Mouse (Mus musculus) liver, embryonic 13.5 days (tissue): ENCODE measurements around the gene Cops3. TPM values are rescaled to one million over a fixed set of nuclear protein-coding genes. Genes with fewer than 3 reads are reported as not detected.

ENCODE experiments used
- ATAC-seq: fragments of 200-750 bp; cut with Nextera tagmentation; 2 replicates; pipeline ENCODE4 v1.8.0; 2017; ENCODE audit warnings: low read depth, mild to moderate bottlenecking, moderate number of reproducible peaks, moderate library complexity
- DNase-seq: peaks from one replicate; pipeline ENCODE4 v3.0.0; 2022
- H3K27ac ChIP-seq: fragments of 300-500 bp; sonication (generic); 2 replicates; pipeline ENCODE4 v1.5.1; 2015; ENCODE audit warnings: moderate library complexity, mild to moderate bottlenecking, inconsistent platforms
- H3K27me3 ChIP-seq: fragments of 300-500 bp; sonication (generic); 2 replicates; pipeline ENCODE4 v1.6.1; 2015; ENCODE audit warnings: mild to moderate bottlenecking, inconsistent platforms
- H3K36me3 ChIP-seq: fragments of 300-500 bp; sonication (generic); 2 replicates; pipeline ENCODE4 v1.6.1; 2015; ENCODE audit warnings: mild to moderate bottlenecking, inconsistent platforms
- H3K4me1 ChIP-seq: fragments of 300-500 bp; sonication (generic); replicated peaks from 2 replicates; pipeline ENCODE4 v1.6.1; 2015; ENCODE audit warnings: inconsistent platforms
- H3K4me2 ChIP-seq: fragments of 300-500 bp; sonication (generic); 2 replicates; pipeline ENCODE4 v1.6.1; 2015; ENCODE audit warnings: inconsistent platforms, mild to moderate bottlenecking, moderate library complexity
- H3K4me3 ChIP-seq: fragments of 300-500 bp; sonication (generic); replicated peaks from 2 replicates; pipeline ENCODE4 v1.5.1; 2015; ENCODE audit warnings: mild to moderate bottlenecking, inconsistent platforms
- H3K9ac ChIP-seq: fragments of 300-500 bp; sonication (generic); 2 replicates; pipeline ENCODE4 v1.6.1; 2015; ENCODE audit warnings: mild to moderate bottlenecking, inconsistent platforms
- H3K9me3 ChIP-seq: fragments of 300-500 bp; sonication (generic); replicated peaks from 2 replicates; pipeline ENCODE4 v1.6.1; 2016; ENCODE audit warnings: inconsistent platforms
- WGBS: fragments of 180-500 bp; shearing (Covaris S2); methylation state at CpG from one replicate; pipeline ENCODE4 v1.1.7; 2015; ENCODE audit not compliant: insufficient replicate concordance; 5-methylcytosine and 5-hydroxymethylcytosine counted together
- polyA plus RNA-seq: library from polyadenylated mRNA; unstranded; fragments of >200 nt; fragmentation: Nextera tagmentation; extraction: Ambion mirVana; gene quantifications from 2 replicates; pipeline ENCODE4 v1.2.1, GENCODE M21; 2015

Cops3 gene
- polyA plus RNA-seq, result 127 and 141 TPM in 2 replicates

GRCm38 (mm10) chr11:59839459-59840126, at the start of gene Cops3:
Cops3 (minus strand) TSS chr11:59839838.
- Histone ChIP-seq H3K9me3 (no peaks in the 10 kb centered on the region), H3K4me1 (peaks cover 36% of the 10 kb centered on the region), H3K9ac (peak within 1 kb of the TSS; percentile 94), H3K27me3 (no peaks in the 10 kb centered on the region), H3K4me2 (peak within 1 kb of the TSS; percentile 79), H3K27ac (peak within 1 kb of the TSS; percentile 96), H3K36me3 (peaks cover 30% of the 10 kb centered on the region), H3K4me3 (peak within 1 kb of the TSS; percentile 96)
- under 1% methylated on average over 43 of the region's 43 CpGs for WGBS
- DNase-seq (peak; percentile 92), ATAC-seq (peak; percentile 90)

DNA sequence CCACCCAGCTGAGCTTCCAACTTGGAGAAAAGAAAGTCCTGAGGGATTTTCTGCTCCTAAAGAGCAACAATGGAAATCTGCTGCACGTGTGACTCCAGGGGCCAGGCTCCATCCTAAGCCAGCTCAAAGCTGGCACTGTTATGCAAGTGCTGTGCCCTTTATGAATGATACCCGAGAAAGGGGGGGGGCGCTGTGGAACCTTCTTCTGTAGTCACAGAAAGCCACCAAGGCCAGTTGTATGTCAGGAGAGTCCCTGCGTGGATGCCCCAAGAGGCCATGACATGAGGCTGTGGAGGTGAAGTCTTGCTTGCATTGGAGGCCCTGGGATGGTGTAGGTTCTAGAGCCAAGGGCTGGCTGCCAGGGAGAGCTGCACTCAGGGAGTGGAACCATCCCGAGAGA, 48.5 kb upstream of the Cops3 start:
- Histone ChIP-seq H3K4me2 (no peak overlapping the region), H3K27me3 (no peaks in the 10 kb centered on the region), H3K9ac (no peak overlapping the region), H3K36me3 (no peaks in the 10 kb centered on the region), H3K27ac (no peak overlapping the region), H3K9me3 (no peaks in the 10 kb centered on the region; the same call in 1 of the 2 replicates), H3K4me1 (peaks cover 18% of the 10 kb centered on the region), H3K4me3 (no peak overlapping the region)
- WGBS, result 66% methylated on average over 5 of the region's 5 CpGs
- DNase-seq, result no peak
- ATAC-seq, result no peak

DNA sequence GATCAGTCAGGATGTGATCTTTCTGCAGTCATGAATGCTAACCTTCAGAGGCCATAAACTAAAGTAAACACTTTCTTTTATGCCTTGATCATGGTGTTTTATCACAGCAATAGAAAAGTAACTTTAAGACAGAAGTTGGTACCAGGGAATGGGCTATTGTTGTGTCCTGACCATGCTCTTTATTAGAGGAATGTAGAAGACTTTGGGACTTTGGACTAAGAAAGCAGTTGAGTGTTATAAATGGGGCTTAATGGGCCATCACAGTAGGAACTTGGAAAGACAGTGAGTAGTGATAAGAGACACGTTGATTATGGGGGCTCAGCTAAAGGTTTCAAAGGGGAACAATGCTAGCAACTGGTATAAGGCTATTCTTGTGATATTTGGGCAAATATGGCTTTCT, 47.3 kb upstream of the Cops3 start:
- DNase-seq, result no peak
- H3K27me3 ChIP-seq, result no peaks in the 10 kb centered on the region
- no peaks in the 10 kb centered on the region; the same call in 1 of the 2 replicates for H3K9me3 ChIP-seq
- H3K4me1 ChIP-seq, result peaks cover 18% of the 10 kb centered on the region
- no peak overlapping the region for H3K27ac ChIP-seq
- no peaks in the 10 kb centered on the region for H3K36me3 ChIP-seq
- no peak overlapping the region for H3K4me2 ChIP-seq
- 42% methylated on average over 1 of the region's 1 CpGs for WGBS
- no peak for ATAC-seq
- H3K9ac ChIP-seq, result no peak overlapping the region
- H3K4me3 ChIP-seq, result no peak overlapping the region

GRCm38 (mm10) chr11:59885217-59885986, 45.8 kb upstream of the Cops3 start:
- WGBS, result 23% methylated on average over 17 of the region's 17 CpGs
- DNase-seq, result peak; percentile 16
- no peak overlapping the region for H3K9ac ChIP-seq

GRCm38 (mm10) chr11:59880031-59880430, 40.4 kb upstream of the Cops3 start:
- Histone ChIP-seq H3K9me3 (no peaks in the 10 kb centered on the region), H3K27ac (no peak overlapping the region), H3K4me3 (no peak overlapping the region), H3K27me3 (no peaks in the 10 kb centered on the region), H3K4me1 (peaks cover 6% of the 10 kb centered on the region), H3K36me3 (peaks cover 16% of the 10 kb centered on the region; the same call in 1 of the 2 replicates), H3K4me2 (no peak overlapping the region), H3K9ac (no peak overlapping the region)
- peak; percentile 48 for DNase-seq
- WGBS, result 10% methylated on average over 2 of the region's 2 CpGs
- peak; percentile 31; the same call in 1 of the 2 replicates for ATAC-seq

More at GRCm38 (mm10) chr11:59885217-59885986, 45.8 kb upstream of the Cops3 start:
- Histone ChIP-seq H3K4me3 (no peak overlapping the region), H3K27me3 (no peaks in the 10 kb centered on the region), H3K27ac (peak overlapping the region; percentile 54), H3K36me3 (no peaks in the 10 kb centered on the region), H3K9me3 (no peaks in the 10 kb centered on the region; the same call in 1 of the 2 replicates), H3K4me2 (0 out of 2 replicates have a peak overlapping the region, but pooled peaks have one; percentile 4), H3K4me1 (peaks cover 18% of the 10 kb centered on the region)
- ATAC-seq, result peak; percentile 51; the same call in 1 of the 2 replicates

DNA sequence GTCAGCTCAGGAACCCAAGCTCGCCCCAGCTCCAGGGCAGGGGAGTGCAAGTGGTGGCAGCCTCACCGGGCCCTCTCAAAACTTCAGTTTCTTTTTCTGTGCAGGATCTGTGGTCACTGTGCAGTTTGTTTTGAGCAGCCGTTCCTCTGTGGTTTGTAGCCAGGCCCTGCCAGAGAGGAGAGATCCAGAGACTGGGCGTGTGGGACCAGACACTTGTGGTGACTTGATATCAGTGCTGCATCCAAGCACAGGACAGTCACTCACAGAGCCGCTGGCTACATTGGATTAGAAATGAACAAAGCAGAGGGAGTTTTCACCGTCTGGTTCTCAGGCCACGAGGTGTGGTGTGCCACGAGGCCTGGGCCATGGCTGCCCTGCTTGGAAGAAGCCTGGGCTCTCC, 32.5 kb upstream of the Cops3 start:
- ATAC-seq, result no peak
- 34% methylated on average over 8 of the region's 8 CpGs for WGBS

GRCm38 (mm10) chr11:59864316-59864715, 24.7 kb upstream of the Cops3 start:
- no peak overlapping the region for H3K27ac ChIP-seq
- 59% methylated on average over 6 of the region's 6 CpGs for WGBS
- H3K4me1 ChIP-seq, result 0 out of 2 replicates have a peak, but pooled peaks cover 5% of the 10 kb centered on the region
- no peak overlapping the region for H3K9ac ChIP-seq
- no peaks in the 10 kb centered on the region for H3K9me3 ChIP-seq
- H3K4me3 ChIP-seq, result no peak overlapping the region
- DNase-seq (no peak), ATAC-seq (no peak)
- H3K4me2 ChIP-seq, result no peak overlapping the region
- H3K36me3 ChIP-seq, result peaks cover 9% of the 10 kb centered on the region; the same call in 1 of the 2 replicates
- H3K27me3 ChIP-seq, result no peaks in the 10 kb centered on the region

More for the DNA sequence above, 32.5 kb upstream of the Cops3 start:
- Histone ChIP-seq H3K4me2 (no peak overlapping the region), H3K9ac (no peak overlapping the region), H3K36me3 (peaks cover 22% of the 10 kb centered on the region), H3K27ac (no peak overlapping the region; the same call in 1 of the 2 replicates), H3K4me1 (no peaks in the 10 kb centered on the region; the same call in 1 of the 2 replicates), H3K27me3 (no peaks in the 10 kb centered on the region), H3K4me3 (no peak overlapping the region), H3K9me3 (no peaks in the 10 kb centered on the region)
- no peak for DNase-seq

DNA sequence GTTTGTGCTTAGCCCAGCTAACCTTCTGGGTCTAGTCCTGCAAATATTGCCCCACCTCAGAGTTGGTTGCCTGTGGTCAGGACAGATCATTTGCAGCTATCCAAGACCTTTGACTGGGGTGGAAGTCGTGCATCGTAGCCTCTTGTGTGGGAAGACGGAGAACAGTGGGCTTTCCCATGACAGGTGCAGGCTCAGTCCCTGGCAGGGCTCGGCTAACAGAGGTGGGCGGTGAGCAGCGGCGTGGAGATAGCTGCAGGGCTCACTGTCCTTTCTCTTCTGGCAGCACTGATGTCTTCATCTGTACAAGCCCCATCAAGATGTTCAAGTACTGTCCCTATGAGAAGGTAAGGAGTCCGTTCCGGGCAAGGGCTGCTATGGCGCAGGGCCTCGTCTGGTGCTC, 20.8 kb upstream of the Cops3 start:
- 76% methylated on average over 11 of the region's 11 CpGs for WGBS
- peaks cover 8% of the 10 kb centered on the region; the same call in 1 of the 2 replicates for H3K4me1 ChIP-seq
- no peak for ATAC-seq
- H3K9me3 ChIP-seq, result no peaks in the 10 kb centered on the region
- no peaks in the 10 kb centered on the region for H3K27me3 ChIP-seq
- H3K36me3 ChIP-seq, result peaks cover 8% of the 10 kb centered on the region; the same call in 1 of the 2 replicates
- H3K4me2 ChIP-seq, result no peak overlapping the region
- no peak overlapping the region for H3K27ac ChIP-seq
- H3K9ac ChIP-seq, result no peak overlapping the region
- no peak overlapping the region for H3K4me3 ChIP-seq
- DNase-seq, result no peak

- ATAC-seq, result no peak
- H3K27ac ChIP-seq, result 0 out of 2 replicates have a peak overlapping the region, but pooled peaks have one; percentile 13
Measured at GRCm38 (mm10) chr11:59852865-59853264, 13.2 kb upstream of the Cops3 start.

GRCm38 (mm10) chr11:59847891-59848884, 8.6 kb upstream of the Cops3 start:
- peak overlapping the region; percentile 76 for H3K4me3 ChIP-seq
- peak overlapping the region; percentile 87 for H3K4me2 ChIP-seq
- H3K9ac ChIP-seq, result peak overlapping the region; percentile 80
- ATAC-seq (peak; percentile 83), DNase-seq (peak; percentile 68)
- H3K4me1 ChIP-seq, result peaks cover 44% of the 10 kb centered on the region
- no peaks in the 10 kb centered on the region for H3K27me3 ChIP-seq
- peaks cover 9% of the 10 kb centered on the region; the same call in 1 of the 2 replicates for H3K36me3 ChIP-seq
- H3K9me3 ChIP-seq, result no peaks in the 10 kb centered on the region
- under 1% methylated on average over 69 of the region's 69 CpGs for WGBS
- peak overlapping the region; percentile 72 for H3K27ac ChIP-seq

More at GRCm38 (mm10) chr11:59852865-59853264, 13.2 kb upstream of the Cops3 start:
- Histone ChIP-seq H3K4me2 (no peak overlapping the region), H3K4me1 (peaks cover 32% of the 10 kb centered on the region), H3K27me3 (no peaks in the 10 kb centered on the region), H3K9me3 (no peaks in the 10 kb centered on the region), H3K36me3 (peaks cover 4% of the 10 kb centered on the region; the same call in 1 of the 2 replicates), H3K4me3 (no peak overlapping the region), H3K9ac (no peak overlapping the region)
- no peak for DNase-seq
- 60% methylated on average over 3 of the region's 3 CpGs for WGBS
